Mouse (Mus musculus): Measurements from ENCODE around the gene Glb1l. TPM values are rescaled to one million over a fixed set of nuclear protein-coding genes. Genes with fewer than 3 reads are reported as not detected.

Glb1l gene
- polyA plus RNA-seq, 1 experiment, result 33.6 TPM

GRCm38 (mm10) chr1:75231224-75231623 is 20.6 kb upstream of the Glb1l start:
- no peak for DNase-seq (ENCODE audit: low spot score)

- DNase-seq (ENCODE audit: low spot score), result no peak
Measured at GRCm38 (mm10) chr1:75230335-75230994, 19.9 kb upstream of the Glb1l start.

GRCm38 (mm10) chr1:75229158-75229557 is 18.5 kb upstream of the Glb1l start:
- DNase-seq (ENCODE audit: low spot score), result no peak

GRCm38 (mm10) chr1:75227653-75228052 is 17.0 kb upstream of the Glb1l start:
- no peak for DNase-seq (ENCODE audit: low spot score)

GRCm38 (mm10) chr1:75226138-75226537 is 15.5 kb upstream of the Glb1l start:
- DNase-seq (ENCODE audit: low spot score), result no peak

DNA sequence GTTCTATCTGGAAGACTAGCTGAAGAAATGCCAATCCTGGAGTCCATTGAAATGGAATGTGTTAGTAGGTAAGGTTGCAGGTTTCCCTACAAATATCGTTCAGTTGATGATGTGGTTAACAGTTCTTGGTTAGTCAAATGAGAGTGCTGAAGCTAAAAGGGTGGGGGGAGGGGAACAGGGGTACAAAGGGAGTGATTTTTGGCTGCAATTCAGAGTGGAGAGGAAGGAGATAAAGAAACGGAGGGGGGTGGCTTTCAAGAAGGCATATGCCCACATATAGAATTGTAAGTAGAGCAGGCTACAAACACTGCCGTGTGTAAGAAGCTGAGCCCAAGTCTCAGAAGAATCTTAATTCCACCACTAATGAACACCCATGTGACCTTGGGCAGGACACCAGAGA is 14.9 kb upstream of the Glb1l start:
- DNase-seq (ENCODE audit: low spot score), result no peak

GRCm38 (mm10) chr1:75223532-75223931 is 12.9 kb upstream of the Glb1l start:
- no peak for DNase-seq (ENCODE audit: low spot score)

- DNase-seq (ENCODE audit: low spot score), result no peak
Measured at GRCm38 (mm10) chr1:75222926-75223325, 12.3 kb upstream of the Glb1l start.

DNA sequence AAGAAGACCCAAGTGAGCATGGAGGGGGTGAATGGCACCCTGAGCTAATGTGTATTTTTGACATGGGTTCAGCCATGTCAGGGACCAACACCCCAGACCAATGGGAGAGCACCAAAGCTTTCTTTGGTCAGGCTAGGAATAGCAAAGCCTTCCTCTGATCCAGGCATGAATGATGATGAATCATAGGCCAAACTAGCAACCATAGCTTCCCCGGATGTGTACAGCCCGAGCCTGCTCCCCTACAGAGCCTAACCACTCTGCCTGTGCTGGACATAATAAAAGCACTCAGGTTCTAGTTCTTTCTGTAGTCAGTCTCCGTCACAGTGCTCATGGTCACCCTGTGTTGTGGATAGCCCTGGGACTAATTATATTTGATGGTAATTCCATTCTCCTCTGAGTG is 10.9 kb upstream of the Glb1l start:
- no peak for DNase-seq (ENCODE audit: low spot score)

DNA sequence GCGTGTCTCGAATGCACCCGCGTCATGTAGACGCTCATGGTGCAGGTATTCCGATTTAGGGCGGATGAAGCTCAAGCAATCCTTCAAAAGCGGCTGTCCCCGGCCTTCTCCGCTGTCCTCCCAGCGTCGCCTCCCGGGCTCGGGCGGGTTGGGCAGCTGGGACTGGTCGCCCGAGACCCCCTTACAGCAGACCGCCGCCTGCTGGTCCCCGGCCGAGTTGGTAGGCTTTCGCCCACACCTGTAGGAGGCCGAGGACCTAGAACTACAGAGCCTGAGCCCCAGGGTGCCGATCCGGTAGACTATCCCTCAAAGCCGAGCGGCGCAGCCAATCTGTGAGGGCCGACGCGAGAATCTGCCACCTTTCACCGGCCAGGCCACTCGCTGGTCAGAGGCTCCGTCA is 8.9 kb upstream of the Glb1l start, which contains the start of gene Tuba4a:
Tuba4a (minus strand) TSS at position 335 of the 400 bp plus-strand sequence.
- no peak for DNase-seq (ENCODE audit: low spot score)

GRCm38 (mm10) chr1:75219078-75219477 is 8.5 kb upstream of the Glb1l start:
- peak; percentile 87 for DNase-seq (ENCODE audit: low spot score)

- peak; percentile 60 for DNase-seq (ENCODE audit: low spot score)
Measured at GRCm38 (mm10) chr1:75218227-75219001, 7.8 kb upstream of the Glb1l start.

GRCm38 (mm10) chr1:75217893-75218226 is 7.2 kb upstream of the Glb1l start:
- DNase-seq (ENCODE audit: low spot score), result no peak

DNA sequence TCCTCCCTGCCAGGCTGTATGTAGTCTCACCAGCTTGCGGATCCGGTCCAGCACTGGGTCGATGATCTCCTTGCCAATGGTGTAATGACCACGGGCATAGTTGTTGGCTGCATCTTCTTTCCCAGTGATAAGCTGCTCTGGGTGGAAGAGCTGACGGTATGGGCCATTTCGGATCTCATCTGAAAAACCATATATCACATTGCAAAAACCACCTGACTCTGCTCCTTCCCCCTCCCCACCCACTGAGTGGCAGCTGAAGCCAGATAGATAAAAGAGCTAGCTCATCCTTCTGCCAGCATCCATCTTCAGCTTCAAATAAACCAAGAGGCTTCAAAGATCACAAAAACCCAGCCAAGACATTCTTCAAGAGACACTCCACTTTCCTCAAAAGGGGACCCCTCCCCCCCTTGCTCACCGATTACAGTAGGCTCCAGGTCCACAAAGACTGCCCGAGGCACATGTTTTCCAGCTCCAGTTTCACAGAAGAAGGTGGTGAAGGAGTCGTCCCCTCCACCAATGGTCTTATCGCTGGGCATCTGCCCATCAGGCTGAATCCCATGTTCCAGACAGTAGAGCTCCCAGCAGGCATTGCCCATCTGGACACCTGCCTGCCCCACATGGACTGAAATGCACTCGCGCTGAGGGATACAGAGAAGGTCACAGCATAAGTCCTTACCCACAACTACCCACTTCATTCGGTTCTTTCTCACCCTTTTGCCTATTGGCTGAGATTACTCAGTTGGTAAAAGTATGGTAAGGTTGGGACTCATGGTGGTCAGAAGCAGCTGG is 6.4 kb upstream of the Glb1l start:
- no peak for DNase-seq (ENCODE audit: low spot score)

DNA sequence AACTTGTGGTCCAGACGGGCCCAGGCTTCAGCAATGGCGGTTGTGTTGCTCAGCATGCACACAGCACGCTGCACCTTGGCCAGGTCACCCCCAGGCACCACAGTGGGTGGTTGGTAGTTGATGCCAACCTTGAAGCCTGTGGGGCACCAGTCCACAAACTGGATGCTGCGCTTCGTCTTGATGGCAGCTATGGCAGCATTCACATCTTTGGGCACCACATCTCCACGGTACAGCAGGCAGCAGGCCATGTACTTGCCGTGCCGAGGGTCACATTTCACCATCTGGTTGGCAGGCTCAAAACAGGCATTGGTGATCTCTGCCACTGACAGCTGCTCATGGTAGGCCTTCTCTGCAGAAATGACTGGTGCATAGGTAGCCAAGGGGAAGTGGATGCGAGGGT is 5.2 kb upstream of the Glb1l start:
- DNase-seq (ENCODE audit: low spot score), result no peak

DNA sequence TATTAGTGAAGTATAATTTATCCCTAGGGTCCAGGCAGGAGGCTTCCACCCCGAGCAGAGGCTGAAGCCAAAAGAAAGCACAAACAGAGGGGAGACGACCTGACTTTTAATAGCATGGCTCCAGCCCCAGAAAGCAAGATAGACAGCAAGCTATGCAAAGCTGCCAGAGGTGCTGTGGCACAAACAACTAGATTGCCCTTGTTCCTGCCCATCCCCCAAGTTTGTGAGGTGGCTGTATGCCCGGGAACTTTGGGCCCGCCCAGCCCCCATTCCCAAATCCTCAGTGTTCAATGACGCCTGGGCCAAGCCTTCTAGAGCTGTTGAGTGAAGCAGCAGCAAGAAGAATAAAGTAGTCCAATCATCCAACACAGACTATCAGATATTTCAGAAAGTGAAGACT is 4.3 kb upstream of the Glb1l start:
- DNase-seq (ENCODE audit: low spot score), result no peak

- DNase-seq (ENCODE audit: low spot score), result no peak
Measured at GRCm38 (mm10) chr1:75214442-75214841, 3.8 kb upstream of the Glb1l start.

- no peak for DNase-seq (ENCODE audit: low spot score)
Measured at GRCm38 (mm10) chr1:75213096-75213495, 2.5 kb upstream of the Glb1l start.

GRCm38 (mm10) chr1:75212542-75212941 is 1.9 kb upstream of the Glb1l start:
- DNase-seq (ENCODE audit: low spot score), result no peak

GRCm38 (mm10) chr1:75211141-75211708 is 612 bp upstream of the Glb1l start:
- DNase-seq (ENCODE audit: low spot score), result no peak

DNA sequence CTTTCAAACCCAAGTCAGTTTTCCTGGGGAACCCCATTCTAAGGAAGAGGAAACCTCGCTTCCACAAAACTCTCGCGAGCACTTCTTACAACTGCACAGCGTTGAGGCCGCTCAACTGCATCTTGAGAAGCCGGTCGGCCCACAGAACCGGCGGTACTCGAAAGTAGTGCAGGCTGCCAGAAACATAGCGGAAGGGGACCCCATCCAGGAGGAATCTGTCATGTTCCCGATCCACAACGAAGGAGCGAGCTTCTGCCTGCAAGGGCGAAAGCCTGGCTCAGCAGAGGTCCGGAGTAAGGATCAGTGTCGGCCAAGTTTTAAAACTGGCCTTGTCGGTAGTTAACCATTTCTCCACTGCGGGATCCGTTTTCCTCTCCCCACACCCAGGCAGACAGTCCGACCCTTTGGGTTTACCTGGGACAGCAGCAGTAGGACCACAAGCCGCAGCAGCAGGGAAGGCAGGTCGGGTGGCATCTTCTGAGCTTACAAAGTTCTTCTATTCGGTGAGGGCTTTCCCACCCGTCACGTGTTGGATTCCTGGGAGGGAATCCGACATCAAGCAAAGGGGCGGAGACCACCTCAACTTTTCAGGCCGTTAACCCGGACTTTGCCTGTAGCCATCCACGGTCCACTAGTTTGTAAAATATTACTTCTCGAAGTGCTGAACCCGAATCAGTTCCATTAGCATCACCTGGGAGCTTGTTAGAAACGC is 1.5 kb downstream of the Glb1l start:
- no peak for DNase-seq (ENCODE audit: low spot score)

DNA sequence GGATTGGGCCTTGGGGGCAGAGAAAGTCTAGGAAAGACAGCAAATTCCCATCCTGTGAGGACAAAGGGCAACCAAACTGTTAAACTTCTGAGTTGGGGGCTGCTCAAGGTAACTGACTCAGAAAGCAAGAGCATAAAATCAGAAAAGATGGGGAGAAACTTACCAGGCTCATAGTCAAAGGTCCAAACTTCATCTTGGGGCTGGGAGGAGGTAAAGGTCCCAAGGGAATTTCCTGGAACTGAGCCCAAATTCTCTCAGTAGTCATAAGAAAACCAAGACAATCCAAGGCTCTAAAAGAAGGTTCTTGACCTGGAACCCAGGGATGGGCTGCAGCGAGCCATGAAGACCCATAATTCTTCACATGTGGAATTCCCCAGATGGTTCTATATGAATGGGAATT is 9.4 kb downstream of the Glb1l start:
- no peak for DNase-seq (ENCODE audit: low spot score)
